Mouse (Mus musculus): Measurements from ENCODE around the gene Mllt1.

Gene Mllt1

GRCm38 (mm10) chr17:56935363-56936131, at the start of gene Mllt1:
Gene Mllt1 (minus strand): TSS chr17:56935415.
- DNase-seq (ENCODE audit: inconsistent ontology term), result peak; percentile 99

- no peak for DNase-seq (ENCODE audit: inconsistent ontology term)
These were observed 49.7 kb upstream of the Mllt1 start for GRCm38 (mm10) chr17:56984886-56985285.

DNA sequence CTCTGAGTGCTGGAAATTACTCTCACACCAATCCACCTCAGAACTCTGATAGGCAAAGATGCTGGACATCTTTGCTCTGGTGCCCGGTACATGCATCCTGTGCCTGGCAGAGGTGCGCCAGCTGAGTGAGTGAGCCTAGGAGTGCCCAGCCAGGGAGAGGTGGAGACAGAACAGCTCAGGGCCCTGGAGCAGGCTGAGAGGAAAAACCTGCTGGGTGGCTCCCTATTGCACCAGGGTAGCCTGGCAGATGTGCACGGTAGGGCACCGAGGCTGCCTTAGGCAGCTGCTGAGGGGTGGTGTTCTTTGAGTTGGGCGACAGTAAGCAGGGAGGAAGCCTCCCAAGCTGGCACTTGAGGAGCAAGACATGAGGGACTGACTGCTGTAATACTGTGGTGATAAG, 46.8 kb upstream of the Mllt1 start, which contains the start of gene Acer1:
Gene Acer1, minus strand, starts transcription at position 114 of the 400 bp plus-strand sequence.
- no peak for DNase-seq (ENCODE audit: inconsistent ontology term)

- DNase-seq (ENCODE audit: inconsistent ontology term), result no peak
These were observed 45.8 kb upstream of the Mllt1 start for GRCm38 (mm10) chr17:56981049-56981448.

- DNase-seq (ENCODE audit: inconsistent ontology term), result no peak
These were observed 44.3 kb upstream of the Mllt1 start for GRCm38 (mm10) chr17:56979524-56979923.

DNA sequence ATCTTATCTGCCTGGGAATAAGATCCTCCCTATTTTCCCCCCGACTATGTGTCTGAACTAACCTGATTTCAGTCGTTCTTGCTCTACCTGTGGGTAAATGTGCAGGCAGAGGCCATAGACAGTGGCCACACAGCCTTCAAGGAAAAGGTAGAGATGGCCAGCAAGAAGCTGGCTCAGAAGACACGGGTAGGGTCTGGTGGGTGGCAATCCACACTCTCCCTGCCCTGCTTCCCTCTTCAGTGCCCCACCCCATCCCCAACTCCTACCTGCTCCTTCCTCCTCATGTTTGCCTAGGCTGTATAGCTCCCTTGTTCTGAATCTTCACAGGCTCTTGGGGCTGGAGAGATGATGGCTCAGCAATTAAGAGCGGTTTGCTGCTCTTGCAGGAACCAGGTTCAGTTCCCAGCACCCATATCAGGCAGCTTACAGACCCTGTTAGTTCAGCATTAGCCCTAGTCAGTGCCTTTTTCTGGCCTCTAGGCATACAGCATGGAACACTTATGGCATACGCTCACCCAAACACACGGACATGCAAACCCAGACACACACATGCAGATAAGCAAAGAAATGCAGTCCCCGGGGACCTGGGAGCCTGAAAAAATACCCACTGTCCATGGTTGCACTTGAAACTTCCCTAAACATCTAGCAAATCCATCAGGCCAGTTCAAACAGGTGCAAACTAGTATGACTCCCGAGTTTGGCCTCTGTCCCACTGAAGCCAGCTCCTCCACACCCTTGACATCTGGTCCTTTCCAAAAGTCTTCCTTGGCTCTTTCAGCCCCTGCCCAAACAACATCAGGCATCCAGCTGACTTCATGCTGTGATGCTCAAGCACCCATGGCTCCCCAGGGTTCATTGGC, 41.5 kb upstream of the Mllt1 start:
- DNase-seq (ENCODE audit: inconsistent ontology term), result no peak

DNA sequence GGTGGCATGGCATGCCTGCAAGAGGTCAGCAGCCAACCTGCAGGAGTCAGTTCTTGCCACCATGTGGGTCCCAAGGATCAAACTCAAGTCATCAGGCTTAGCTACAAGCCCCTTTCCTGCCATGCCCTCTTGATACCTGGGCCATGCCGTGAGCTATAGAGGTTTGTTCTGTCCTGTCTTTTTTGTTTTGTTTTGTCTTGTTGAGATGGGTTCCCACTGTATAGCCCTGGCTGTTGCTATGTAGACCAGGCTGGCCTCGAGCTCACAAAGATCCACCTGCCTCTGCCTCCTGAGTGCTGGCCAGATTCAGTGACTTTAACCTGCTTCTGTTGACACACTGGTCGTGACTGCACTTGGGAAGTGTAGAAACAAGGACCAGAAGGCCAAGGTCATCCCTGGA, 40.2 kb upstream of the Mllt1 start:
- DNase-seq (ENCODE audit: inconsistent ontology term), result no peak

GRCm38 (mm10) chr17:56974708-56975240, 39.6 kb upstream of the Mllt1 start:
- DNase-seq (ENCODE audit: inconsistent ontology term), result no peak

- no peak for DNase-seq (ENCODE audit: inconsistent ontology term)
These were observed 38.9 kb upstream of the Mllt1 start for GRCm38 (mm10) chr17:56973956-56974707.

GRCm38 (mm10) chr17:56970081-56970480, 34.9 kb upstream of the Mllt1 start:
- no peak for DNase-seq (ENCODE audit: inconsistent ontology term)

DNA sequence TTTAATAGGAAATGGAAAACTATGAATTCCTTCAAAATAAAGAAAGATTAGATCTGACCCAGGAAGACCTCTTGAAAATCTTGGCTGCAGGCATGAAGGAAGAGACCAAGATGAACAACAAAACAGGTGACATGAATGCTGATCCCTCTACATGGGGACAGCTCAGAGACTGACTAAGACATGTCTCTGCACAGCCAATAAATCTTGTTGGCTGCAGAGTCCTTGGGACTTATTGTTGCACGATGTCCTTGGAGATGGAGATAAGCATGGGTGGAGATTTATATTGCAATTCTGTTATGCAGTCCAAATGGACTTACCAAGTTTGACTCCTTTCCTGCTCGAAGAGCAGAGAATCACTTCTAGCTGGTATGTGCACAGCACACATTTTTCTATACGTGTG, 34.1 kb upstream of the Mllt1 start:
- DNase-seq (ENCODE audit: inconsistent ontology term), result no peak

DNA sequence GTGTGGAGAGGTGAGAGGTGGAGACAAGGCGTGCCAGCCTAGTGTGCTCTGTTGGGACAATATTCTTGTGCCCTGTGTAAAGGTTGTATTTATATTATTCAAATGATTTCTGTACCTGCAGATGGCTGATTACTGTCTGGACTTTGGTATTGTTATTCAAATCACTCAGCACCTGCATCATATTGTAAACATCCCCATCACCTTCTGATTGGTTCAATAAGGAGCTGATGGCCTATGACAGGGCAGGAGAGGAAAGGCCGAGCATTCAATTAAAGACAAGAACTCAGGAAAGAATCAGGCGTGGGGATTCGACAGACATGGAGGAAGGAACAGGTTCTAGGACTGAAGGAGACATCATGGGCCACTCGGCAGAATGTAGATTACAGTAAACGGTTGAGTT, 28.4 kb upstream of the Mllt1 start:
- DNase-seq (ENCODE audit: inconsistent ontology term), result no peak

DNA sequence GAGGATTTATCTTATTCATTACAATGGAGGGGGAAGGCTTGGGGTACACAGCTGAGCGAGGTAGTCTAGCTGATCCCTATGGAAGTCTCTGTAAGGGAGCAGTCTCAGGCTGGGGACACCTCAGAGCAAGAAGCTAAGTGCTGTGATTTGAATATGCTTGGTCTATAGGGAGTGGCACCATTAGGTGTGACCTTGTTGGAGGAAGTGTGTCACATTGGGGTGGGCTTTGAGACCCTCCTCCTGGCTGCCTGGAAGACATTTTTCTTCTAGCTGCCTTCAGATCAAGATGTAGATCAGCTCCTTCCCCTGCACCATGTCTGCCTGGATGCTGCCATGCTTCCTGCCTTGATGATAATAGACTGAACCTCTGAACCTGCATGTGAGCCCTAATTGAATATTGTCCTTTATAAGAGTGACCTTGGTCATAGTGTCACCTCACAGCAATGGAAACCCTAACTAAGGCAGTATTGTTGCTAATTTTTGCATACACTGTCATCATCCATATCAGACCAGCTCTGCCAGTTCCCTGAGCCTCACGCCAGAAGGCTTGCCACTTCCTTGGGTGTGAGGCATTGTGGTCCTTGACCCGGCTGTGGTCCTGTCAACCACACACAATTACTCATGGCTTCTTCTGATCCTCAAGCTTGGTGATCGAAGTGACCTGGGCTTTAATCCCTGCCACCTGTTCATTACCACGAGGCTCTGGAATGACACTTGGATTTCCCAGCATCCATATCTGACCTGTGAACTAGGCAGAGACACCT, 27.6 kb upstream of the Mllt1 start:
- DNase-seq (ENCODE audit: inconsistent ontology term), result no peak

DNA sequence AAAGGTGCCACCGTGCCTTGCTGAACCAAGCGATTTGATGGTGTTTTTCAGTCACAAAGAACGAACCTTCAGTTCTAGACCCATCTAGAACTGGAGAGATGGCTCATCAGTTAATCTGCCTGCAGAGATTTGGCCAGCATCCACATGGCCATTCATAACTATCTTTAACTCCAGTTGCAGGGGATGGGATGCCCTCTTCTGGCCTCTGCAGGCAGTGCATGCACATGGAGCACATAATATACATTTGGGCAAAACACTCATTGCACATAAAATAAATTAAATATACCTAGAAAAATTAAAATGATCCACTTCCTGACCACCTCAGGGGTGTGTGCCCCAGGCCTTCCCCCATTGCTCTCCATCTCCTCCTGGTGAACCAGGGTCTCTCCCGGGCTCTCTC, 26.7 kb upstream of the Mllt1 start:
- DNase-seq (ENCODE audit: inconsistent ontology term), result no peak

DNA sequence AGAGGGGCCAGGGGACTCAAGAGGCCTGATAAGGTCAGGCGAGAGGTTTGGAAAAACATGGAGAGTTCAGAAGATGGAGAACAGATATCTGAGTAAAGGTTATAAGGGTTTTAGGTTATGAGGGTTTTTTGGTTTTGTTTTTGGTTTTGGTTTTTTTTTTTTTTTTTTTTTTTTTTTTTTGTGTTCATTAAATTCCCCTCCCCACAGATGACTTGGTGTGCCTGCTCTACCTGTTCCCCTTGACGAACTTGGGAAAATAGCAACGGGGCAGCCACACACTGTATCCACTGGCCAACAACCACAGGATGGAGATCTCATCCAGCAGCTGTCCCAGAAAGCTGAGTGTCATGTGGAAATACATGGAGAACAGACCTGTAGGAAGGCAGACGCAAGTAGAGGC, 23.5 kb upstream of the Mllt1 start:
- DNase-seq (ENCODE audit: inconsistent ontology term), result no peak

- DNase-seq (ENCODE audit: inconsistent ontology term), result peak; percentile 7
These were observed 22.7 kb upstream of the Mllt1 start for GRCm38 (mm10) chr17:56957763-56958429.

GRCm38 (mm10) chr17:56954871-56955270, 19.7 kb upstream of the Mllt1 start:
- DNase-seq (ENCODE audit: inconsistent ontology term), result no peak

DNA sequence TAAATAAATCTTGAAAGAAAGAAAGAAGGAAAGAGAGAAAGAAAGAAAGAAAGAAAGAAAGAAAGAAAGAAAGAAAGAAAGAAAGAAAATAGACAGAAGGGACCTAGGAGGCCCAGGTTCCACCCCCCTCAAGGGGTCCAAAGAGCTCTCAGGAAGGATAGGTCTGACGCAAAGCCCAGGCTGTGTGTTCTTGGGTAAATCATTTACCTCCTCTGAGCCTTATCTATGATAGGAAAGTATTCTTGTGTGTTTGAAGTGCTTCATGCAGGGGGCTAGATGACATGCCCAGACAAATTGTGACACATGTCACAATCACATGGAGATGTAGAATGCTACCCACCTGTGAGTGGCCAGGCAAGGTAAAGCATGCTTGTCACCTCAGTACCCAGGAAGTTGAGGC, 17.4 kb upstream of the Mllt1 start:
- DNase-seq (ENCODE audit: inconsistent ontology term), result no peak

DNA sequence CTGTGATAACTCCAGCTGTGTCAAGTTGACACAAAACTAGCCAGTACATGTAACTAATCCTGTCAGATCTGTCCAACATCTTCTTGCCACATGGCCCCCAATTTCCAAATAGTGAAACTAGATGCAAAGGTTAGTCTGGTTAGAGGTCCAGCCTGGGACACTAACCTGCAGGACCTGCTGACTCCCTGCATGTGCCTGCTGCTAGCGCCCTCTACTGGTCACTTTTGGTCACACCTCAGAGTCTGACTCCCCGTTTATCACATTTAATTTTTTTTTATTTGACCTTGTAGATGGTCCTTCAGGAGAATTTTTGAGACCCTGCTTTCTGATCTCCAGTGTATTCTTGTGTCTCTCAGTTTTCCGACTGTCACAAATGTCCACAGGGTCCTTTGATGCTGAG, 15.7 kb upstream of the Mllt1 start:
- DNase-seq (ENCODE audit: inconsistent ontology term), result no peak

DNA sequence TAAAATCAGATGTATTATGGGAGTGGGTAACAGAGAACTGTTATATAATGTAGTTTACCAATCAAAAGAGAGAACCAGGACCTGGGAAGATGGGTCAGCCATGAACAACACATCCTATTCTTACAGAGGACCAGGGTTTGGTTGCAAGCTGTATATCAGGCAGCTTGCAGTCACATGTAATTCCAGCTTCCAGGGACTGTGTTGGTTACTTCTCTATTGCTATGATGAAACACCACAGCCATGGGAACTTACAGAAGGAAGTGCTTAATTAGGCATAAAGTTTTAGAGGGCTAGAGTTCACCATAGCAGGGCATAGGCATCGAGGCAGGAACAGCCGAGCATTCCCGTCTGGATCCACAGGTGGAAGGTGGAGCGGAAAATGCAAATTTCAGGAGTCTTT, 3.5 kb upstream of the Mllt1 start:
- DNase-seq (ENCODE audit: inconsistent ontology term), result no peak

DNA sequence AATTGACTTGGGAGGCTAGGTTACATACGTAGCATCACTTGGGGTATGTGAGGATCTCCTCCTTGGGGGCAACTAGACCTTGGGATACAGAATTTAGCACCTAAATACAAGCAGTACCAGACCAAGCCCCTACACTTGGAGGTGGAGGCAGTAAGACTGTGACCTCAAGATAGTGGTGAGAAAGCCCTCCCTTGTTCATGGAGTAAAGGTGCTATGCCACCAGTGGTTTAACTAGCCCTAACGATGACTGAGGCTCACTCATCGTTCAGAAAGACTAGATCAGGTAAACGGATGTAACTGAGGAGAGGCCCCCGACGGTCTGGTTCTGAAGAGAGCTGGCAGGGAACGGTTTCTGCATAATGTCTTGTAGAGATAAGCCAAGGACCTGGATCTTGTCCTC, 1.5 kb upstream of the Mllt1 start:
- DNase-seq (ENCODE audit: inconsistent ontology term), result no peak
